Comparison of ENCODE assay signal across 27 mouse cellular contexts in genomic region chr13:51743855-51744254, GRCm38 (mm10). TPM values are rescaled to one million over a fixed set of nuclear protein-coding genes. Genes with fewer than 3 reads are reported as not detected.
A peak's percentile ranks its signal among the peaks of the same experiment; 100 is the strongest.
DNase-seq lines count a peak whose midpoint lies in the region; ATAC-seq and TF ChIP-seq lines count a peak whose summit lies in the region.
"Had no signal": no experiment of that assay in that cellular context is flagged by ENCODE, and none has a peak within 500 bp of the region (broad histone marks: within the 10 kb centered on the region; RNA-seq: fewer than 3 reads in every experiment).

No protein-coding gene starts in this region.

- TF ChIP-seq POLR2A in spleen, adult 2 months (IDR thresholded peaks at IDR 0.05; ENCODE audit: low read depth, low read length), result no peak

- 82% methylated on average over 3 of the region's 3 CpGs for WGBS in spleen, adult 2 months
- WGBS in stomach, embryonic 16.5 days, result 71% methylated on average over 3 of the region's 3 CpGs

- no peak for ATAC-seq in stomach, embryonic 16.5 days (ENCODE audit: insufficient read depth, low FRiP score)
- ATAC-seq: activated CD4-positive, CD25-positive, alpha-beta regulatory T cell, adult 4 months; forebrain, embryonic 15.5 days had no signal

- H3K4me3 ChIP-seq in layer of hippocampus, adult 2 months, result no peak overlapping the region
- no peak overlapping the region for H3K4me3 ChIP-seq in spleen, adult 2 months (ENCODE audit: extremely low read depth, insufficient read depth, insufficient read length)
- no peak overlapping the region for H3K4me3 ChIP-seq in stomach, embryonic 16.5 days (replicated peaks; ENCODE audit: low read length)
- H3K4me3 ChIP-seq: embryonic facial prominence, embryonic 10.5 days; embryonic facial prominence, embryonic 13.5 days; erythroblast, embryonic 14.5 days; forebrain, embryonic 12.5 days; forebrain, embryonic 15.5 days; heart, embryonic 12.5 days; heart, embryonic 15.5 days had no signal

- H3K9ac ChIP-seq in stomach, embryonic 16.5 days (ENCODE audit: low read length), result no peak overlapping the region
- H3K9ac ChIP-seq: embryonic facial prominence, embryonic 13.5 days; forebrain, embryonic 12.5 days; forebrain, embryonic 15.5 days; heart, embryonic 12.5 days; heart, embryonic 15.5 days; hindbrain, embryonic 14.5 days had no signal

- no peak for TF ChIP-seq CTCF in layer of hippocampus, adult 2 months (conservative IDR thresholded peaks at IDR 0.05)
- no peak for TF ChIP-seq CTCF in spleen, adult 2 months (IDR thresholded peaks at IDR 0.05; ENCODE audit: extremely low read depth, insufficient read depth, insufficient read length, insufficient replicate concordance)

- no peak for DNase-seq in layer of hippocampus, adult 2 months (ENCODE audit: low spot score in 2 of 2)
- DNase-seq in layer of hippocampus, postnatal 14 days (ENCODE audit: low spot score in 2 of 2), result no peak
- DNase-seq in spleen, adult 2 months (ENCODE audit: low read depth in 1 of 2, low spot score in 2 of 2), result no peak
- DNase-seq in spleen, postnatal 4 days (ENCODE audit: low spot score in 2 of 2), result no peak
- DNase-seq in thymus, postnatal 14 days, result peak; percentile 69
- DNase-seq in left cerebral cortex, adult 8-10 months (ENCODE audit: low spot score in 2 of 2), result no peak
- no peak for DNase-seq in embryo, embryonic 10 days (ENCODE audit: low spot score)
- DNase-seq: adrenal gland, adult 8-10 months; adrenal gland, postnatal 25 days; cerebellum, adult 11-12 months; cerebellum, adult 9-10 months; cerebellum, postnatal 25 days; embryo, embryonic 11 days; gastrocnemius, postnatal 25 days; heart, adult 18-20 months; heart, postnatal 10 days; heart, postnatal 4 days had no signal

- H3K4me1 ChIP-seq in spleen, adult 2 months (ENCODE audit: control insufficient read depth, insufficient read depth, insufficient read length), result peaks cover 65% of the 10 kb centered on the region
- peaks cover 12% of the 10 kb centered on the region for H3K4me1 ChIP-seq in stomach, embryonic 16.5 days (ENCODE audit: control insufficient read depth, insufficient read depth, low read length)
- H3K4me1 ChIP-seq: forebrain, embryonic 15.5 days had no signal

- H3K27ac ChIP-seq in layer of hippocampus, adult 2 months, result peak overlapping the region; percentile 7; the same call in 1 of the 2 replicates
- peak overlapping the region; percentile 37 for H3K27ac ChIP-seq in spleen, adult 2 months (ENCODE audit: insufficient read depth, low read length)
- H3K27ac ChIP-seq in stomach, embryonic 16.5 days (ENCODE audit: low read length), result 0 out of 2 replicates have a peak overlapping the region, but pooled peaks have one; percentile 37
- H3K27ac ChIP-seq: embryonic facial prominence, embryonic 10.5 days; embryonic facial prominence, embryonic 13.5 days; forebrain, embryonic 12.5 days; forebrain, embryonic 15.5 days; heart, embryonic 15.5 days; hindbrain, embryonic 14.5 days had no signal

- H3K27me3 ChIP-seq in spleen, adult 2 months (ENCODE audit: control insufficient read depth, insufficient read depth, low read length), result no peaks in the 10 kb centered on the region
- H3K27me3 ChIP-seq in stomach, embryonic 16.5 days (ENCODE audit: control insufficient read depth, insufficient read depth, low read length), result no peaks in the 10 kb centered on the region
- H3K27me3 ChIP-seq: embryonic facial prominence, embryonic 13.5 days; forebrain, embryonic 12.5 days; forebrain, embryonic 15.5 days; heart, embryonic 12.5 days; heart, embryonic 15.5 days had no signal

- H3K36me3 ChIP-seq in spleen, adult 2 months (ENCODE audit: control insufficient read depth, insufficient read depth, low read length), result peaks cover 1% of the 10 kb centered on the region; the same call in 1 of the 2 replicates
- H3K36me3 ChIP-seq in stomach, embryonic 16.5 days (ENCODE audit: control insufficient read depth, insufficient read depth, low read length), result no peaks in the 10 kb centered on the region
- H3K36me3 ChIP-seq: embryonic facial prominence, embryonic 10.5 days; embryonic facial prominence, embryonic 13.5 days; forebrain, embryonic 12.5 days; forebrain, embryonic 15.5 days; heart, embryonic 12.5 days; heart, embryonic 15.5 days had no signal

- H3K4me2 ChIP-seq in stomach, embryonic 16.5 days (ENCODE audit: low read depth, low read length), result no peak overlapping the region
- H3K4me2 ChIP-seq: embryonic facial prominence, embryonic 13.5 days; forebrain, embryonic 12.5 days; forebrain, embryonic 15.5 days; heart, embryonic 12.5 days; heart, embryonic 15.5 days; hindbrain, embryonic 14.5 days had no signal

- no peaks in the 10 kb centered on the region for H3K9me3 ChIP-seq in stomach, embryonic 16.5 days (replicated peaks; ENCODE audit: control insufficient read depth, low read length)
- H3K9me3 ChIP-seq: embryonic facial prominence, embryonic 10.5 days; embryonic facial prominence, embryonic 13.5 days; forebrain, embryonic 12.5 days; forebrain, embryonic 15.5 days; heart, embryonic 12.5 days; heart, embryonic 15.5 days had no signal

RNA-seq across cellular contexts. Expression of gene Sema4d, which starts 49.7 kb away (rescaled TPM):
- total RNA-seq in layer of hippocampus, adult 2 months (2021), result 10 to 100 TPM; 76.3 to 83.9 TPM
- 100 to 1,000 TPM; 154 to 165 TPM for total RNA-seq in layer of hippocampus, postnatal 14 days (2021)
- polyA plus RNA-seq in spleen, adult 2 months (2012; rRNA removed), result 77.0 and 103 TPM in 2 replicates
- 11.5 and 14.1 TPM in 2 replicates for polyA plus RNA-seq in stomach, embryonic 16.5 days (2015; fragmentation: Nextera tagmentation; extraction: Ambion mirVana)
- 10 to 100 TPM; 71.1 to 80.0 (median 75.5) TPM for total RNA-seq in left cerebral cortex, adult 8-10 months (2022)
